Mouse (Mus musculus): ENCODE measurements around the gene Anxa11.
"Not testable (repeated sequence)": the region's sequence is repeated elsewhere in the genome, so short reads cannot be mapped to it uniquely, and the experiment has no call there.

The Anxa11 gene

GRCm38 (mm10) chr14:25842688-25843003 lies 690 bp downstream of the Anxa11 start:
- no peak for DNase-seq

- DNase-seq: no peak
These were observed 2.4 kb downstream of the Anxa11 start for GRCm38 (mm10) chr14:25844372-25844771.

DNA sequence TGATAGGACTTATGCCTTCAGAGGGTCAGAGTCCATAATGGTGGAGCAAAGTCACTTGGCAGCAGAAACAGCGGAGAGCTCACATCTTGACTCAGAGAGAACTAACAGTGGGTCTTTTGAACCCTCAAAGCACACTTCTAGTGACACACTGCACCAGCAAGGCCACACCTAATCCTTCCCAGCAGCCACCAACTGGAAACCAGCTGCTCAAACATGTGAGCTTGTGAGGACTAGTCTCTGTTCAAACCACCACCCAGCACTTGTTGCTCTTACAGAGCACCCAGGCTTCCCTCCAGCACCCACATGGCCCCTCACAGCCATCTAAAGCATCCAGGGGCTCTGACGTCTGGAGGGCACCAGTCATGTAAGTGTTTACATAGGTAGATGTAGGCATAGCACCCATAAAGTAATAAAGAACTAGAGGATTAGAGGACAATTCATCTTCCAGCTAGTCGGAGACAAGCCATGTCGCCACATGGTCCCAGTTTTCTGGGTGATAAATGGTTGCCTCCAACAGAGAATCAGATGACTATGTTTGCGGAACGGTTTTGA lies 4.0 kb downstream of the Anxa11 start:
- DNase-seq: no peak

DNA sequence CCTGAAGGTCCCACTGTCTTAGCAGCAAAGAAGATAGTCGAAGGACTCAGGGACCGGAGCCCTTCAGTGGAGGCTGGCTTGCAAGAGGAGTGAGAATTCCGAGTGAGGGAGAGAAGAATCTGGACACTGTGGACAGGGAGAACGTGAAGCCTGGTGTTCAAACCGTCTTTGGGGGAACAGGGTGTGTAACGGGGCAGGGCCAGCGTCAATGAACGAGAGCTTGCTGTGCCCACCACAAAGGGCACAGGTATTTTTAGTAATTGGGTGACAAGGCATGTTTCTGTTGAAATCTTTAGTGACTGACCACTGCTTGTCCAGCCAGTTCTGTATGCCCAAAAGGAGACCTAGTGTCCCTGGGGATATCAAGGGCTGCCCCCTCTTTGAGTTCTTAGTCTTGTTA lies 4.6 kb downstream of the Anxa11 start:
- DNase-seq: no peak

GRCm38 (mm10) chr14:25847660-25848059 lies 5.7 kb downstream of the Anxa11 start:
- no peak for DNase-seq

- DNase-seq: peak in 1 of 2 experiments; percentile 48
These were observed 6.3 kb downstream of the Anxa11 start for GRCm38 (mm10) chr14:25848237-25848636.

GRCm38 (mm10) chr14:25848708-25849107 lies 6.8 kb downstream of the Anxa11 start:
- DNase-seq: not testable (repeated sequence)

GRCm38 (mm10) chr14:25850433-25850832 lies 8.5 kb downstream of the Anxa11 start:
- DNase-seq: no peak

DNA sequence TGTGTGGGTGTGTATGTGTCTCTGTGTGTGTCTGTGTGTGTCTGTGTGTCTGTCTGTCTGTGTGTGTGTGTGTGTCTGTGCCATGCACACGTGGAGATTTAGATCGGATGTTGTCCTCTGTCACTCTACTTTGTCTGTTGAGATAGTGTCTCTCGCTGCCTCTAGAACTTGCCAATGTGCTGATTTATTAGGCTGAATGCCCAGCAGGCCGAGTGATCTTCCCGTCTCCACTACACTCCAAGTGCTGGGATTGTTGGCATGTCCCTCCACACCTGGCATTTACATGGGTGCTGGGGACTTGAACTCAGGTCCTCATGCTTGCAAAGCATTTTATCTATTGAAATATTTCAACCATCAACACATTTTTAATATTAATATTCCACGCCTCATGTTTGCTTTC lies 9.2 kb downstream of the Anxa11 start:
- DNase-seq: no peak

- no peak for DNase-seq
These were observed 10.2 kb downstream of the Anxa11 start for GRCm38 (mm10) chr14:25852121-25852561.

DNA sequence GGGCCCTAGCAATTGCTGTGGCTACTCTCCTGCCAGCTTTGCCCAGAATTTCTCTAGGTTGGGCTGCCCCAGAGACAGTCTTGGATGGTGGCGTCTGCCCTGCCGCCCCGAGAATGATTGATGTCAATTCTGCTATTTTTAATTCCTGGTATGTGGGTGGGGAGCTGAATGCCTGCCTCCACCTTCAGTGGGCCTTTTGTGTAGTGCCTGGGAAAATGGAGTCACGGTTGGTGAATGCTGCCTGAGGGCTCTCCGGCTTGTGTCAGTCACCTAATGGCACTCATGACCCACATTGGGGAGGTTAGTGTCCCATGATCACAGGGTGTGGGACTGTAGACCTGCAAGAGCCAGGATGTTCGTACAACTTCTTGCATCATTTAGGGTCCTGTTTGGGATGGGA lies 11.3 kb downstream of the Anxa11 start:
- DNase-seq: no peak

DNA sequence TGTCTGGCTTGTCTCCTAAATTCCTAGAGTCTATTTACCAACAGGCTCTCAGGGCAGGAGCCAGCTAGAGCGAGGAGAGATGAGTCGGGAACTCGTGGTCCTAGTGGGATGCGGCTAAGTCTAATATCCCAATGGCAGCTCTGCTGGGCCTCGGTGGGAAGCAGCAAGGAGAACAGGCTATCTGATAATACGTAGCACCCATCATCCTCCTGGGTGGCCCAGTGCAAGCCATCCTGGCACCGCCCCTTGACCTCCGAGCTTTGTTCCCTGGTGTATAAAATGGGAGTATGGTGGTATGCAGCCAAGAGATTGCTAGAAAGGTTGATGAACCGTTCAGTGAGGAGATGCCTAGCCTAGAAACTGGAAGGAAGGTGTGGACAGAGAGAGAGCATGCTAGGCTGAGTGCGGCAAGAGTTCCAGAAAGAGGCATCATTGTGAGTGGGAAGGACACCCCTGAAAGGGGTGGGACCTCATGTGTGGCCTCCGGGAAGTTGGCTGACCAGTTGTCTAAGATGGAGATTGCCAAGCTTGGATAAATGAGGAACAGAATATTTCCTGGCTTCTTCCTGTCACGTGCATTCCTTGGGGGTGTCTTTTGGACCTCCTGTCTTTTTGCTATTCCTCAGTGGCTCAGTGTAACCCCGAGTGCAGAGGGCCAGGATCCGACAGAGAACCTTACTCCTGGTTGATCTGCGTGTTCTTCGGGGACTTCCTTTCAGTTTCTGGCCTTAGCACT lies 11.9 kb downstream of the Anxa11 start:
- DNase-seq: no peak

DNA sequence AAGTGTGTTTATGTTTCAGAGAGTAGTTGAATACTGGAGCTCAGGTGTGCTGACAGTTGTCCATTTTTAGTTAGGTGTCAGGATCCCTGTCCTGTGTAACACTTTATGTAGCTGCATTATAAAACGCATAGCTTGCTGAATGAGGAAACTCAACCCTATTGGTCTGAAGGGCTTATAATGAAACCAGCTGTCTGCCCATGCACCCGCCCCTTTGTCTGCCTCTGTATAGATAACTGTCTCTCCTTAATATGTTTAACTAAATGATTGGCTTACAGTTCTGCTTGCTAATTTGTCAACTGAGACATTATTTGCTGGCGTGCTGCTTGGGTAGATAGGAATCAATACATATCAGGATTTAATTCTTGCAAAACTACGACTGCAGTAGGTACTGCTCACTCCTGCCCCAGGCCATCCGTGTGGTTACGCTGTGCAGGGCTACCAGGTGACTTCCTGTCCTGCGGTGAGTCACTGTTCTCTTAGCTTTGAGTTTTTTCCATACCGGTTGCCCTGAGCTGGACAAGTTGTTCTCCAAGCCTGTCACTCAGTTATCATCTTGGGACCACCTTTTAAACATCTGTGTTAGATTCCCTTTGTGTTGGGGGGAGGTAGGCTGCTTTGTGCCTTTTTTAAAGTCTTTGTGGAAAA lies 13.4 kb downstream of the Anxa11 start:
- no peak for DNase-seq

GRCm38 (mm10) chr14:25857168-25857621 lies 15.2 kb downstream of the Anxa11 start:
- peak; percentile 70 to 84 for DNase-seq

DNA sequence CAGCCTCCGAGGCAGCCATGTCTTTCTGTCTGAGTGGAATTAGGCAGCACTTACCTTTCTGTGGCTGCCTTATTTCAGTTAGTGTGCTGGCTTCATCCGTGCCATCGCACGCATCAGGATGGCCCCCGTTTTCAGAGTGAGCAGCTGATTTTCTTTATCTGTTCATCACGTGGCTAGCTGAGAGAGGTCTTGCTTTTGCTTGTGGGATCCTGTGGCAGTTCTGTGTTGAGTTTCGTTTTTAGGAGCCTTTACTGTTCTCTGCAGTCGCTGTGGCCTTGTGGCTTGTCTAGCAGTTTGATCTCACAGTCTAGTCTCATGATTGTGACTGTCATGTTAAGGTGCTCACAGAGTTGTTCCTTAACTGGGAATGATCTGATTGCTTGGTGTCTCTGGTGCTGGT lies 16.0 kb downstream of the Anxa11 start:
- DNase-seq: no peak

DNA sequence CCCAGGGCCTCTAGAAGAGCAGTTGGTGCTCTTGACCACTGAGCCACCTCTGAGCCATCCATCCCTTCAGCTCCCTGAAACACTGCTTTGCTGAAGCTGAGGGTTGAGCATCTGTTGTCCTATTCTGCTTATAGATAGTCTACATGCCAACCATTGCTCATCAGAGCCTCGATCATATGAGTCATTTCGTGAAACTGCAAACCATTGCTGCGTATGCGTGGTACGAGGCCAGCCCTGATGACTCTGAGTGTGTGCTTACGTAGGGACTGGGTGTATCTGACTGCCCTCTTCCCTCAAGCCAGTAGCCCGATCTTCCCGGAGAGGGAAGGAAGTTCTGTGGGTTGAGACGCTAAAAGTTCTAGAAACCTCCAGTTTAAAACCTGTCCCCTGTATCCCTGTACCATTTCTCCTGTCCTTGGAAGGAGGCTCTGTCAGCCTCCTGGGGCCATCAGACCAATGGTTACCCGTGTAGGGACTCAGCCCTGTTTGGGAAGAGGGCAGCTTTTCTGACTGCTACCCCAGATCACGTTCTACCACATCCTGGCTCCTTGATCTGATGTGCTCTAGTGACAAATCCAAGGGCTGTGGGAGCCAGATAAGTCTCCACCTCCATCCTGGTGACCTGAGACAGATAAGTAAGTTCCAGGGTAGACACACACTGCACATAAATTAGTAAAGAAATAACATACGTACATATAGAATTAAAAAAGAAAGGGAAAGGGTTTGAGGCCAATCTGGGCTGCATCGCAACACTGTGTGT lies 20.0 kb downstream of the Anxa11 start:
- DNase-seq: peak in 1 of 2 experiments; percentile 45

- DNase-seq: no peak
These were observed 21.8 kb downstream of the Anxa11 start for GRCm38 (mm10) chr14:25863721-25864120.

GRCm38 (mm10) chr14:25865251-25865650 lies 23.3 kb downstream of the Anxa11 start:
- no peak for DNase-seq

DNA sequence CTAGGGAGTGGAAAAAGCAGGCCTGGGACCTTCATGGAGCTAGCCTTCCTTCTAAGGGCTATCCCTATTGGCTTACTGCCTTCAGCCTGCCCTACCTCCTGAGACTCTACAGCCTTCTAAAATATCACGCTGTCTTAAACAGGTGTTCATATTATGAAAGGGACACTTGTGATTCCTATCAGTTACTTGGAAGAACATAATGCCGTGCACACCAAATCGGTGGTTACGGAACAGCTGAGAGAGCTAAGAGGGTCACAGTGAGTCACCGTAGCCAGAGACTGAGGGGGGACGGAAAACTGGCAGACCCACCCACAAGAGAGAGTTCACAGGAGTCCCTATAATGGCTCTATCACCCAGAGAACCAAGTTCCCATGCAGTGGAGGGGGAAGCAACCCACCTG lies 24.4 kb downstream of the Anxa11 start:
- no peak for DNase-seq

DNA sequence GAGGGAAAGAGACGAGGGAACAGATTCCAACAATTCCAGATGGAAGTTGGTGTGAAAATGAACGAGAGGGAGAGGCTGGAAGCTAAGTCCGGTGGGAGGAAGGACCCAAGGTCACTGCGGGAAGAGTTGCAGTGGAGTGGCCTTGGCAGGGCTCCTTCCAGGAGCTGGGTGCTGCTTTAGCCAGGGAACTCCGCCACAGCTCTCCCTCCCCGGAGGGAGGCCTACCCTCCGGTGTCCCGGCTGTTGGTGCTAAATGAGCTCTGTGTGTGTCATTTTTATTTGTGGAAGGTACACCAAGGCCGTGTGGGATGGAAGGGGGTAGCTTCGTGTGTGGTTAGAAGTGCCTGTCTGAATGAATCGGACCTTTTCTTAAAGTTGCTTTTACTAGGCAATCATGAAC lies 24.9 kb downstream of the Anxa11 start:
- DNase-seq: peak in 1 of 2 experiments; percentile 32

- DNase-seq: peak in 1 of 2 experiments; percentile 36
These were observed 25.9 kb downstream of the Anxa11 start for GRCm38 (mm10) chr14:25867834-25868233.

DNA sequence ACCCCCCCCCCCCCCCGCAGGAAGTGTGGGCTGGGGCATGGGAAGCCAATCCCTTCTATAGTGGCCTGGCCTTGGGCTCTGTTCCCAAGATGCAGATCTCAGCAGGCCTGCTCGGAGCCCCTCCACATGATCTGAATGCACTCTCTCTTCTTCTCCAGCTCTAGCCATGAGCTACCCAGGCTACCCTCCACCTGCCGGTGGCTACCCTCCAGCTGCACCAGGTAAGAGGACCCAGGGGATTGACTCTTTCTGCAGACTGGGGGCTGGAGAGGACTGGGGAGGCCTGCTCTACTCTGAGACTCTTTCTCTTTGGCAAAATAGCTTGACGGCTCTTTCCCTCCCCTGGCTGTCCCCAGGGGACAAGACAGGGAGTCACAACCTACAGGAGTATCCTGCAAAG lies 26.8 kb downstream of the Anxa11 start:
- no peak for DNase-seq

- no peak for DNase-seq
These were observed 27.4 kb downstream of the Anxa11 start for GRCm38 (mm10) chr14:25869135-25869878.
